Mouse (Mus musculus) cerebellum, postnatal 4 days (tissue): ENCODE measurements around the gene Tiparp.

Experiments
- DNase-seq, 2 experiments: peaks; one replicate each; pipeline ENCODE4 v3.0.0; 2022; ENCODE audit warnings: low spot score in 2 of 2, mixed read lengths in 1 of 2

Tiparp gene

DNA sequence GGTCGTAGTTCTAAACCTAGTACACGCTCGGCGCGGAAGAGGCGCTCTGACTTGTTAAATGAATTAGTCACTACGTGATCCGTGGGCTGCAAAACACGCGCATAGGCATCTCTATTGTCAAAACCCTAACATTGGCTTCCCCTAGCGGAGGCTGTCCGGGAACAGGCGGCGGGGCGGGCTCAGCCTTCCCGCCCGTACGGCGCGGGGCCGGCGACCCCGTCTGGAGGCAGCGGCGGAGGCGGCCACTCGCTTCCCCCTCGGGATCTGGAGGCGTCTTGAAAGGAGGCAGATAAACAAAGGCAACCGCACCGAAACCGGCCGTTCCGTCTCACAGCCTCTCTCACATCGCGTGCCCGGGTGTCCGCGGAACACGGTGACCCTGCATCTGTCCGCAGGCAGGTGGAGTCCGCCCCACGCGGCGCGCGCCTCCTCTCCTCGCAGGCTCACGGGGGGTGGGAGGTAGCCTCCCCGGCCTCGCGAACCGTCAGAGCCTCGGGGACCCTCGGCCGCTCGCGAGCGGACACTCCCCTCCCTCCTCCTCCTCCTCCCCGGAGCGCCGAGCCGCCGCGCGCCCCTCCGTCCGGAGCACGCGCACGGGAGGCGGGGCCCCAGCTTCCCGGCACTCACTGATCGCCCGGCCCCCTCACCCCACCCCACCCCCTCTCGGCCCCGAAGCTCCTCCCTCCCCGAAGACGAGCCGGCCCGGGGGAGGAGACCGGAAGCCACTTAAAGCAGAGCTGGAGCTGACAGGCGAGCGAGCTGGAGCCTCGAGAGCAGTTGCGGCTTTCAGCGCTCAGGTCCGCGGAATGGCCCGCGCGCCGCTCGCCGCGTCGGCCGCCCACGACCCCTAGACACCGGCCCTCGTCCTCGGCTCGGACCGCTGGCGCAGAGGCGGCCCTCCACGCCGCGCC, at the start of gene Tiparp:
Gene Tiparp (plus strand): TSS at position 720 of the 911 bp plus-strand sequence.
- DNase-seq = peak; percentile 74 to 89

DNA sequence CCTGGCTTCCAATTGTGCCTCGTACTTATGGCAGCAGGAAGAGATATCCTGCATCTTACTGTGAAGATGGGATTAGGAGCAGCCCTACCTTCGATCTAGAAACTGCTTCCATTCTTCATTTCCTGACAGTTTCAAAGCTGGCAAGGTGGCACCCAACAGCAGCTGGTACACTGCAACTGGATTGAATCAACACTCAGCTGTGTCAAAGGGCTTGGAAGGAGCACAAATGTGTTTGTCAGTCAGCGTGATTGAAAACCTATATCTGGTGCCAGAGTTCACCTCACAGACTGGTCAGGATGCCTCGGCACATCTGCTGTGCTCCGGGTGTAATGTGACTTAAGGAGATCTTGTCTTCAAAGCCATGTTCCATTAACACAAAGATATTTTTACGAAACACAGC, 47.5 kb upstream of the Tiparp start:
- no peak for DNase-seq

DNA sequence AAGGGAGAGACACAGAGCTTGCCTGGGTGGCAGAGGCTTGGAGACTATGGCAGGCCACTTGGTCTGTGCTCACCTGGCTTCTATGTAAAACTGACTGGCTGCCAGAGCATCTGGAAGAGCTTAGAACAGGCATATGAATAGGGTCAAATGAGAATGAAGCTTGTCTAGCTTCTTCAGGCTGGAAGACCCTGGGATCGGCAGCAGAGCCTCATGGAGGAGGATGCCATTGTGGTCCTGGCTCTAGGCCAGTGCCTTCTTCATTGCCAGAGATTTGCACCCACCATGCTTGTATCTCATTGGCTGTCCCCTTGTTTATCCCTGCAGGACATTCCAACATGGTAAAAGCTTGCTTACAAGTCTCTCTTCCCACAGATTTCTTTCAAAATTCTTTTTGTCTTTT, 45.9 kb upstream of the Tiparp start:
- DNase-seq = peak in 1 of 2 experiments; percentile 16

DNA sequence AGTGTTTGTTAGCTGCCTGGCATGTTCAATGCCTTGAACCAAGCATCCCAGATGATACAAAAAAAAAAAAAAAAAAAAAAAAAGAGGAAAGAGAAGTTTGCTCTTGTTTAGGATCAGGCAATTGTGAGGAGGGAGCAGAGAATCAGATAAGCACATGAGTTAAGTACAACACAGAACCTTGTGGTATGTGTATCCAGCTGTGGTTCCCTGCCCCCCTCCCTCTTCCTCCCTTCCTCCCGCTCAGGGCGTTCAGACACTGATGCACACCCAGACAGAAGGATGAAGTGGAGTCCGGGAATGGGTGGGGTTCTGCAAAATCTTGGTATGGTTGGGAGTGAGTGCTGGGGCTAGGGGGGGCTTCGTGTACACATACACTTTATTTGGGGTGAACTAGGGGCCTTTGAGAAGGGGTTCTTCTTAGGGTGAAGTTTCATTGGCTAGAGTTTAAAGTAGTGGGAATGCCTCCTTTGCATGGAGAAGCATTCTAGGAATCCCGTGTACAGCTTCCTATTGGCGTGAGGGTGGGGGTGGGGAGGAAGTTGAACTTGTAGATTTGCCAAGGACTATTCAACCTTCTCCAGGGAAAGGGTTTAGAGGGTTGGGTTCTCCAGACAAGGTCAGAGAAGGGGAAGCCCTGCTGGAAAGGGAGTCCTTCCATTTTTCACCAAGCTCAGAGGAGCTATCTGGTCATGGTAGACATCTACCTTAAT, 45.4 kb upstream of the Tiparp start:
- DNase-seq = no peak

DNA sequence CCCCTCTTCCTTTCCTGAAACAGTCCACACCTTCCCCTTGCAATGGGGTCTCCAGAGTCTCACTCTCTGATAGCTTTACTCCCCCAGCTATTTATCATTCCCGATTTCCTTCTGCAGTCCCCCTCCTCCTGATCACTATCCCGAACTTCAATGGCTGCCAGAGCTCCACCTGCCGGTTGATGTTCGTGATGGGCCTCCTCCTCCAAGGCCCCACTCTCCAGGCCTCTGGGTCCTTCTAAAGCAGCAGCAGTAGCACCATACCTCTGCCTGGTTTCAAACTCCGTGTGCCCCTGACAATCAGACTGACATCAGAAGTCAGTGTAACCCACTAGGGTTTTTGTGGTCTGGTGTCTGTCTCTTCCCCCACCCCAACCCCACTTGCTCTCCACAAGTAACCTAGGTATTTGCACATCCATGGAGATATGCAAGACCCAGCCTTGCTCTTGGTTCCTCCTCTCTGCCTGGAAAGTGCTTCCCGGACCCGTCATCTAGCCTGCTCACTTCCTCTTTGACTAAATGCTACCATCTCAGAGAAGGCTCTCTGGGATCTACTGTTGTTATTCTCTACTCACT, 44.0 kb upstream of the Tiparp start:
- no peak for DNase-seq

DNA sequence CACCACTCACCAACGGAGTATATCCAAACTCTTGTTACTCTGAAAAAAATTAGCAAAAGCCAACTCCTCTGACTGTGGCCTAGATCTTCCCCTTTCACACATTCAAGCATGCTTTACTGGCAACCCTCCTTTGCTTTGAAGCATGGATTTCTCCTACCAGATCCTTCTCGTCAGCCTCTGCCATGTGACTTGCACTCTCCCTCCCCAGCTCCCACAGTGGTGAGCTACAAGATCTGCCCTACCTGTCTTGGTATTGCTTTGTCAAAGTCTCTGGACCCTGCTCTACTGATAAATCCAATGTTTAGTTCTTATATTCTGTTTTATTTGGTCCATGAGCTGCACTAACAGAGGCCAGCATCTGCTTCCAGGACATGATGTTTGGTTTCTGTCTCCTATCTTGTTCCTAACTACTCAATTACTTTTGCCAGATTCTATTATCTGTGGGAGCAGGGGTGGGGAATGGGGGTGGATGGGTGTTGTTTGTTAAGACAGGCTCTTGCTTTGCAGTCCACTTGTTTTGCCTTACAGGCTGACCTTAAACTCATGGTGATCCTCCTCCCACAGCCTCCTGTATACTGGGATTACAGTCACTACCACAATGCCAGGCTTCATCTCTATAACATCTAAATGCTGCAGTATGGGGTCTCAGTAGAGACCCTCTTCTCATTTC, 40.7 kb upstream of the Tiparp start:
- DNase-seq = no peak

DNA sequence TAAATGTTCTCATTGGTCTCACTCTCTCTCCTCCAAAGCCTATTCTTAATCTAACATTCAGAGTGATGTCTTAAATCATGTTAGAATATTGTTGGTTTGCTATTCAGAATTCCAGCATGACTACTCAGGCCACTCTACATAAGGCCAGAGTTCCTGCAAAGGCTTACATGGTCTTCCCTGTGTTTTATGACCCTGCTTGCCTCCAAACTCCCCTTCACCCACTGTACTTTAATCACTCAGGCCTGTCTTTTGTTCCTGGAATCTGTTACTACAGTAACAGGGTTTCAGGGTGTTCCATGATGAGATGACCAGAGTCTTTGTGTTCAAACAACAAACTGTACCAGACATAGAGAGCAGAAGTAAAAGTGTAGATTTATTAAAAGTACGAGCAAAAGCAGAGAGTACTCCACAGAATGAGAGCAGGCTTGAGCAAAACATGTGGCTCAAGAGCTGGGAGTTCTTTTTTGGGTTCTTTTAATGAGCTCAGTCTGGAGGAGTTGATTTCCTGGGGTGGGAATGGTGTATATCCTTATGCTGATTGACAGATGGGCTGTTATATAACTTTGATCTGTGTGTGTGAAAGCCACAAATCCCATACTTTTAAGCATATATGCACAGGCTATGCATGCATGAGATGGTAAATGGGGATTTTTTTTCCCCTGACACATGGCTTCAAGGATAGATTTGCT, 39.5 kb upstream of the Tiparp start:
- DNase-seq = no peak

DNA sequence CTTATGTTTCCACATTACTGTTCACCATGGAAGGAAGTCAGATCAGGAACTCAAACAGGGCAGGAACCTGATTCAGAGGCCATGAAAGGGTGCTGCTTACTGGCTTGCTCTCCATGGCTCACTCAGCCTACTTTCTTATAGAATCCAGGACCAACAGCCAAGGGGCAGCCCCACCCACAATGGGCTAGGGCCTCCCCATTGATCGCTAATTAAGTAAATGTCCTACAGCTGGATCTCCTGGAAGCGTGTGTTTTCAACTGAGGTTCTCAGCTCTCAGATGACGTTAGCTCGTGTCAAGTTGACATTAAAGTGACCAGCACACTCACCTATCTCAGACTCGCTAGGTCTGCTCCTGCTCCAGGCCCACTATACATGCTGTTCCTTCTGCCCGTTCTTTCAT, 38.6 kb upstream of the Tiparp start:
- DNase-seq = no peak

DNA sequence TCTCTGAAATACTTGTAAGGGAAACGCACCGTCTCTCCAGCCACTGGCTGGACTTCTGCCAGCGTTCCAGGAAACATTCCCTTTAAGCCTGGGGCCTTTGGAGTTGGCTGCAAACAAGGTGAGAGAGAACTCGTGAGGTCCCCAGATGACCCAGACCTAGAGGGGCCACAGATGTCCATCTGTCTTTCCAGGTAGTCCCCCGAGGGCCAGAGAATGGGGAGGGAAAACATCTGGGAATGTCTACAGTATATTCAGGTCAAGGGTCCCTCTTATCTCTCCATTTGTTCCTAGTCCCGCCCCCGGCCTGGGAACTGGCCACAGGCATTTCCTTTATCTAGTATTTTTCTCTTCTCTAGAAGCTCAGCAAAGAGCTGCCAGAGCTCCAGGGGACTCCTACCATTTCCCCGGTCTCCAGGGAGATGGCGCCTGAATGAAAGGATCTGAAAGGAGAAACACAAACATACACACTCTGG, 33.9 kb upstream of the Tiparp start:
- peak in 1 of 2 experiments; percentile 6 for DNase-seq

DNA sequence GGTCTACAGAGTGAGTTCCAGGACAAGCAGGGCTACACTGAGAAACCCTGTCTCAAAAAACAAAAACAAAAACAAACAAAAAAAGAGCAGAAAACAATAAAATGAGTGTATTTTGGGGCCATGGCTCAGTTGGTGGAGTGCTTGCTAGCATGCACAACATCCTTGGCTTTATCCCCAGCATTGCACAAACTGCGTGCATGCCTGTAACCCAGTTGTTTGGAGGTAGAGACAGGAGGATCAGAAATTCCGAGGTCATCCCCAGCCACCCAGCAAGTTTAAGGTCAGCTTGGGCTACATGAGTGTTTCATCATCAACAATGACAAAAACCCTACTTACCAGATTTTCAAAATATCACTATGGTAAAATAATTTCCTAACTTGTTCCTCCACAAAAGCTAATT, 20.4 kb upstream of the Tiparp start:
- no peak for DNase-seq

DNA sequence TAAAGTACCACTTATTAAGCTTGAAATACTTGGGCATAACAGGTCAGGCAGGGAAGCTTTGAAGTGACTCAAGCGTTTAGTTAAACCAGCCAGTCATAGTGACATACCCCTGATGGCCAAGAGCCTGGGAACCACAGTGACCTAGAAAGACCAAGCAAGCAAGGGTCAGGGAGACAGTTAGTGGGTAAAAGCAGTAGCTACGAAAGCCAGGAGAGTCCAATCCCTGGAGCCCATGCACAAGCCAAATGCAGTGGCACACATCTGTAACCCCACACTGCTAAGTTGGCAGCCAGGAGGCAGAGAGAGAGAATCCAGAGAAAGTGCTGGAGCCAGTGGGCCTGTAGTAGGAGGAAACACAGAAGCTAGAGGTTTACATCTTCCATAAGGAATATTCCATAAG, 17.6 kb upstream of the Tiparp start:
- no peak for DNase-seq

DNA sequence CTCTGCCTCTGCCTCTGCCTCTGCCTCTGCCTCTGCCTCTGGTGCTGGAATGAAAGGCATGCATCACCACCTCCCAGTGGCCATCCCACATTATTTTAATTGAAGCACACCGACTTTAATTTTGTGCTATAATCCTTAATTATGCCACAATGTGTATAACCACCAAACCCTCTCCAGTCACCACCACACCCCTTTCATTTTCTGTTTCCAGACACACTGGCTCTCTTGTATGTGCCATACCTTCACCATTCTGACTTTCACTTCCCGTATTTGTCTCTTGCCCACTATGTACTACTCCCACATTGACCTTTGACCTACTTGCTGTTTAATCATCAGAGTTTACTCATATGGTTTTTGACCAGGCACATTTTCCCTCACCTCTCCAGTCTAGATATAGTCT, 12.5 kb upstream of the Tiparp start:
- no peak for DNase-seq

DNA sequence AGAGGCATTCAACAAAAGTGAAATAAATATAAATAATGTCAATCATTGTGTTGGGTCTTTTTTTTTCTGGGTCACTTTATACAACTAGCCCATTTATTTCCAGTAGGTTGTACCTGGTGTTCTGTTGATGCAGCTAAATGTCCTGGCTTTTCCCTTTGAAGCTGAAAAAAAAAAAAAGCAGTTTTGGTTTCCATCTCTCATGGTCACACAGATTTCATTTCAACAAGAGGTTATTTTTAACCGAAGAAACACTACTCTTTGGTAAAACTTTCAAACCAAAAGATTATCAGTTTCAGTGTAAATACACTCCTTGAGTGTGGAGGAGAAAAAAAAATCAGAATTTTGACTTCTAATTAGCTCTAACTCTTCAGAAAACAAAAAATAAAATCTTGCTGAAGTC, 11.7 kb upstream of the Tiparp start:
- DNase-seq = no peak

DNA sequence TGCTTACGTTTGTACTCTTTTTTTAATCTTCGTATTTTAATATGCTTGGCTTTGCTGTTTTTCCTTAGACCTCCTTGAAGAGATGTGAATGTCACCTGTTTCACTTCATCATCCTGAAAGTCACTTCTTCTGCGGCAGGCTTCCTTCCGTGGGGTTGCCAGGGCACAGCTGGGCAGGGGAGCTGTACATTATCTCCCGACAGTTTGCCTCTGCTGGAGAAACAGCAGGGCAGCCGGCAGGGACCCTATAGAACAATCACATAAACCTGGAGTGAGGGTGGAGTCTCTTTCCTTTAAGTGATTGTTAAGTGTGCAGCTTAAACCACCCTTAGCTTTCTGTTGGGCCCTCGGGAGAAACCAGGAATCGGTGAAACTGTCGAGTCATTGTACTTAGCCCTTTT, 11.1 kb upstream of the Tiparp start:
- no peak for DNase-seq

DNA sequence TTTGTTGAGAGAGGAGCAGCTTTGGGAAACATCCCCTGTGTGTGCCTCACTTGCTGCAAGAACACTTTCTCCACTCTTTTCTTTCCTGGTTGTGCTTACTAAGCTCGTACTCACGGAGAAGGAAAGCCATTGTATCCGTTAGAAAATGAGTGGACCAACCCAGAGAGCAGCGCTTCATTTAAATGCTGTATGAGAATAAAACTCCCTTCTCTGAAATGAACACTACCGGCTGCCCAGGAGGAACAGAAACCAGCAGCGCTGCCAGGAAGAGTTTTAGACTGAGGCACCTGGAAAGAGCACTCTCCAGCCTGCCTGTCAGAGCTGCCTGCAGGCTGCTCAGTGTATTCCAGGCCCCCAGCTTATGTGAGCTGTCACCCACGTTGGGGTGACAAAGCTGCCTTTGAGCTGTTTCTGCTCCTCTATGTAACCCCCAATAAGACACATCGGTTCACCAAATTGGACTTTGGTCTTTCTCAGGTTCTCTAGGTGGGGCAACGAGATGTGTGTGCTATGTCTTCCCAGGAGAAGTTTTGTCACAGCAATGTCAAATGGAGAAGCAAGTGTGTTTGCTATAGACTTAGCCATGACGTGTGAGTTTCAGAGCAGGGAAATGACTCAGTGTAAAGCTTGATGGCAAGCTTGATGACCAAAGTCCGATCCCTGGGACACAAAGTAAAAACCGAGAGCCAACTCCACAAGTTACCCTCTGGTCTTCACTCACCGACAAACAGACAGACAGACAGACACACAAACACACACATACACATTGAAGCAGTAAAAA, 10.3 kb upstream of the Tiparp start:
- no peak for DNase-seq

DNA sequence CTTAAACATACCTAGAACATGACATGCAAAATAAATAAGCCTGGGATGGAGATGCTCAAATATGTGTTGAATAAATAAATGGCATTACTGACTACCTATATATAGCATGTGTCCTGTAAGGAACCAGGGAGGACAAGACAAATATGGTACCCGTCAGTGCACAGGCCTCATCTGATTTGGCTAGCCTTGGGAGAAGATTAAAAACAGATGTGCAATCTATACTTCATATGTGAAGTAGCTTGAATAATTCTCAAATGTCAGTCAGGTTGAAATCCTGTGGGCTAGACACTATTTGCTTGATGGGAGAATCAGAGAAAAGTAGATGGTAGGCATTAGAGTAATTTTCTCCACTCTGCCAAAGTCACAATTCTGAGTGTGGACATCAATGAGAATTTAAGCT, 6.8 kb upstream of the Tiparp start:
- no peak for DNase-seq

DNA sequence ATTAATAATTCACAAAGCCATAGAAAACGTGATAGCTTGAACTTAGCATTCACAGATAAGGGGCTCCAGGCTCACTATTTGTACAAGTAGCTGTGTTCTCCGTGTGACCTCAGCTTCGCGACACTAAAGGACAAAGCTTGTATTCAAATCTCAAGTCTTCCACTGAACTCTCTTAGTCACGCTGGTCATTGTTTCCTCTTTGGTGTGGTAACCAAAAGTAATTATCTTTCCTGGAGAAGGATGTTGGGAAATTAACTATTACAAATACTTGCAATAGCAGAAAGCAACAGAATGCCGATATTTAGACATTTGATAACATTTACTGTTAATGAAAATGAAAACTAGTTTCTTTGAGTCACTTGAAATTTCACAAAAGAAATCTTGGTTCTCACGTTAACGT, 4.8 kb upstream of the Tiparp start:
- no peak for DNase-seq

DNA sequence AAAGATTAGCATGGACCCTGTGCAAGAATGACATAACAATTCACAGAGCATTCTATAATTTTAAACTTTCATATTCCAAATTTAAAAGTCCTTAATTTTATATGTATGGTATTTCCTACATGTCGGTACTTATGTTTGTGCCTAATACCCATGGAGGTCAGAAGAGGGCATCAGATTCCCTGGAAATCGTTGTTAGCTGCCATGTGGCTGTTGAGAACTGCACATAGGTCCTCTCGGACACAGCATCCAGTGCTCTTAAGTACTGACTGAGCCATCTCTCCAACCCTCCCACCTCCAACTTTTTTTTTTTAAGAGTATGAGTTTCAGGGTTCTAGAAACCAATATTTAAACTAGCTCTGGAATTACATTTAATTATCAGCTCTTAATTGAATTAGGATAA, 2.5 kb upstream of the Tiparp start:
- DNase-seq = no peak

DNA sequence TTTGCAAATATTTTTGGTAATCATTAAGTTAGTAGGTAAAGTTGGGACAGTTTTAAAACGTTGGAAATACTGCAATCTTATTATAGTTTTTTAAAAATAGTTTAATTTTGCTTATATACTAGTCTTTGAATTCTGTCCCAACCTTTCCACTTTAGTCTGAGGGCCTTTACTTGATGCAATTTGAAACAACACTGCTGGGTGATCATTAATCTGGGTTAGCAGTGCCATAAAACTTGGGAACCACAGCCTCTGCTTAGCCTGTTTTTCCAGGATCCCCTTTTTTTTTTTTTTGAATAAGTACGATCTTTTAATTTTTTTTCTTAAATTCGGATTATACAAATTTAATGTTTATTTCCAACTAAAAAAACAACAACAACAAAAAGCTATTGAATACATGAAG, 1.0 kb upstream of the Tiparp start:
- DNase-seq = no peak

DNA sequence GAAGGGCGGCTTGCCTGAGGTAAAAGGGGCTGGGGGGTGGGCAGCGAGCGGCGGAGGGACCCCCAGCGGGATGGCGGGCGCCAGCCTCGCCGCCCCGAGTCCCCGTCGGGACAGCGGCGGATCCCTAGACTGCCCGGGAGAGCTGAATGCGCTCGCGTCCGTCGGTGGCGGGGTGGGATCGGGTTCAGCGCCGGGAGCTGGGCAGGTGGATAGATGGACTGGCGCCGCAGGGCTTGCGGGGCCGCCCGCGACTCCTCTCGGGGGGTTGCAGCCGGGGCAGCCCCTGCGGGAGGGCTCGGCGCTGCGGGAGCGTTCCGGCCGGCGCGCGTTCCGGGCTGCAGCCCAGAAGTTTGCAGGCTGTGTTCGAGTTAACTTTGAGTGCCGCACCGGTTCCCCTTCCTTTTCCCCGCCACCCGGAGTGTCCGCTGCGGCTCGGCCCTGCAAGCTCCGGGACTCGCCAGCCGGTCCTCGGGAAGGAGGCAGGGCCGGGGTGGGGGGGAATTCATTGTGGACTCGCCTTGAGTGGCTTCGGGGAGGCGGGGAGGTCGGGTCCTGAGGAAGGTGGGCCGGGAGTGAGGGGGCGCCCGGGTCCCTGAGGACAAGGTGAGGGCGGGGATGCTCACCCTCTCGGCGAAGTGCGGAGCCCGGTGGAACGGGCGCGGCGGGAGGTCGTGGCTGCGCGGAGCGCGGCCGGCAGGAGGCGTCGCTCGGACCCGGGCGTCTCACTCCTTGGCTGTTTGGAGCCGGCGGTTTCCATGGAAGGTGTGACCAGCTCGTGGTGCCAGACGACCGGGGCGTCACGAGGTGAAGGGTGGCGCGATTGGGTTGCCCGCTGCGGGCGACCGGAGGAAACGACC, 632 bp downstream of the Tiparp start:
- DNase-seq = peak; percentile 41 to 76
